Mouse (Mus musculus): ENCODE data around the gene Sept10. TPM values are rescaled to one million over a fixed set of nuclear protein-coding genes. Genes with fewer than 3 reads are reported as not detected.

Gene Sept10
- polyA plus RNA-seq, 1 experiment from 2014 or later = 21.5 TPM

DNA sequence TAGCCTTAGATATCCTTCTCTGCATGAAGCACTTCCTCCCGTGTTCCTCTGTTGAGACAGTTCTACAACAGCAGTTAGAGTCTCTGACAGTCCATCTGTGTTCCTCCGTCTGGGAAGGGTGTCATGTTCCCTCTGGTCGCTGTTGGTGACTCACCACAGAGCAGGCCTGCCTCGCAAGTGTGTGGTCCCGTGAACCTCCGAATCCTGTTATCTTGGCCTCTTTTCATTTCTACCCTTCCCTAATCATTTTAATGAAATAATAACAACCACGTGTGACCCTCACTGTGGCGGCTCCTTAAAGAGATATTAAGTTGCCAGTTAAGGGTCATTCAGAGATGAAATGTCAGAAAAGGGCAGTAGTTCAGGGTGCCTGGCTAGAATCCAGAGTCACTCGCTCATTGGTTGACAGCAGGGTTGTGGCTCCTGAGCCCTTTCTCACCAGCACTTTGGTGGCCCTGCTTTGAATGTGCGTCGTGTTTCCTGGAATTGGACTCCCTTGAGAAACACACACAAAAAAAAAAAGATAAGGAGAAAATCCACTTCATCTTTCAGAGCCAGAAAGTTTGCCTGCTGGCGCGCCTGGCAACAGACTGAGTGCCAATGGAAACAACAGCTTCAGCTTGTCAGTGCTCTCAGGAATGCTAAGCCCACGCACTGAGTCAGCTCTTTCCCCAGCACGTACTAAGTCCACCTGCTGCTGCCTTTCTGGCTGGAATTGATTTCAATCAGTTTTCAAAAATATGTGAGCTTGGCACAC is 106.9 kb downstream of the Sept10 start:
- no peak overlapping the region for H3K4me2 ChIP-seq (replicated peaks; ENCODE audit: low read depth)
- H3K36me3 ChIP-seq (ENCODE audit: control insufficient read depth, insufficient read depth) = no peaks in the 10 kb centered on the region
- no peak overlapping the region for H3K9ac ChIP-seq (ENCODE audit: low read depth, low read length)
- no peak overlapping the region for H3K4me3 ChIP-seq (ENCODE audit: low read depth, low read length)
- TF ChIP-seq CTCF (IDR thresholded peaks at IDR 0.05; ENCODE audit: low read depth) = no peak
- no peaks in the 10 kb centered on the region for H3K9me3 ChIP-seq (ENCODE audit: control insufficient read depth)
- no peaks in the 10 kb centered on the region for H3K27me3 ChIP-seq (replicated peaks; ENCODE audit: control insufficient read depth, insufficient read depth, low read length)
- WGBS = 56% methylated on average over 15 of the region's 15 CpGs
- no peaks in the 10 kb centered on the region for H3K4me1 ChIP-seq (replicated peaks; ENCODE audit: control insufficient read depth, insufficient read depth, low read length)
- H3K27ac ChIP-seq (ENCODE audit: low read depth, low read length) = no peak overlapping the region
- ATAC-seq = no peak

DNA sequence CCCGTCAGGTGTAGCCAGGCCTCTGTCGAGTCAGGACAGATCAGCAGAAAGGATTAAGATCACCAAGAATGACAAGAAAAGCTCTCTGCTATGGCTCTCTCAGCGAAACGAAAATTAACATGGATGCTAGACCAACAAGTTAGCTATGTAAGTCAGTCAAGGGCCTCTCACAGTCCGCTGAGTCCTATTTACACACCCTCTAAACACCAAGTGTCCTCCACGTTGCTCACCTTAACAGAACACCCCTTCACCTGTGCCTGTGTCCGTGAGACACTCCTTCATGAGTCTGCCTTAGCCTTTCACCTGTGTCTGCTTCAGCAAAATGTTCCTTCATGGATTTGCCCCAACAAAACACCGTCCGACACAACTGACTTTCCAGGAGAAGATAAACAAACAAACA is 108.3 kb downstream of the Sept10 start:
- Histone ChIP-seq H3K4me1 (replicated peaks; ENCODE audit: control insufficient read depth, insufficient read depth, low read length) (no peaks in the 10 kb centered on the region), H3K9me3 (ENCODE audit: control insufficient read depth) (no peaks in the 10 kb centered on the region), H3K4me3 (ENCODE audit: low read depth, low read length) (no peak overlapping the region), H3K27me3 (replicated peaks; ENCODE audit: control insufficient read depth, insufficient read depth, low read length) (no peaks in the 10 kb centered on the region), H3K27ac (ENCODE audit: low read depth, low read length) (no peak overlapping the region), H3K36me3 (ENCODE audit: control insufficient read depth, insufficient read depth) (no peaks in the 10 kb centered on the region), H3K9ac (ENCODE audit: low read depth, low read length) (no peak overlapping the region), H3K4me2 (replicated peaks; ENCODE audit: low read depth) (no peak overlapping the region)
- 81% methylated on average over 9 of the region's 9 CpGs for WGBS
- no peak for TF ChIP-seq CTCF (IDR thresholded peaks at IDR 0.05; ENCODE audit: low read depth)
- no peak for ATAC-seq

- Histone ChIP-seq H3K27ac (ENCODE audit: low read depth, low read length) (no peak overlapping the region), H3K4me3 (ENCODE audit: low read depth, low read length) (no peak overlapping the region), H3K36me3 (ENCODE audit: control insufficient read depth, insufficient read depth) (no peaks in the 10 kb centered on the region), H3K4me1 (replicated peaks; ENCODE audit: control insufficient read depth, insufficient read depth, low read length) (no peaks in the 10 kb centered on the region), H3K9me3 (ENCODE audit: control insufficient read depth) (no peaks in the 10 kb centered on the region), H3K4me2 (replicated peaks; ENCODE audit: low read depth) (no peak overlapping the region), H3K27me3 (replicated peaks; ENCODE audit: control insufficient read depth, insufficient read depth, low read length) (no peaks in the 10 kb centered on the region), H3K9ac (ENCODE audit: low read depth, low read length) (no peak overlapping the region)
- WGBS = 90% methylated on average over 8 of the region's 8 CpGs
- no peak for TF ChIP-seq CTCF (IDR thresholded peaks at IDR 0.05; ENCODE audit: low read depth)
- no peak for ATAC-seq
Measured at GRCm38 (mm10) chr10:59112755-59113154, 108.9 kb downstream of the Sept10 start.

- no peaks in the 10 kb centered on the region for H3K27me3 ChIP-seq (replicated peaks; ENCODE audit: control insufficient read depth, insufficient read depth, low read length)
- no peak overlapping the region for H3K4me3 ChIP-seq (ENCODE audit: low read depth, low read length)
- ATAC-seq = no peak
- TF ChIP-seq CTCF (IDR thresholded peaks at IDR 0.05; ENCODE audit: low read depth) = no peak
- H3K9me3 ChIP-seq (ENCODE audit: control insufficient read depth) = no peaks in the 10 kb centered on the region
- no peak overlapping the region for H3K4me2 ChIP-seq (replicated peaks; ENCODE audit: low read depth)
- no peak overlapping the region for H3K27ac ChIP-seq (ENCODE audit: low read depth, low read length)
- no peaks in the 10 kb centered on the region for H3K4me1 ChIP-seq (replicated peaks; ENCODE audit: control insufficient read depth, insufficient read depth, low read length)
- H3K9ac ChIP-seq (ENCODE audit: low read depth, low read length) = no peak overlapping the region
- no peaks in the 10 kb centered on the region for H3K36me3 ChIP-seq (ENCODE audit: control insufficient read depth, insufficient read depth)
- 92% methylated on average over 7 of the region's 7 CpGs for WGBS
Measured at GRCm38 (mm10) chr10:59110386-59110785, 111.3 kb downstream of the Sept10 start.

GRCm38 (mm10) chr10:59109015-59109414 is 112.6 kb downstream of the Sept10 start:
- H3K27ac ChIP-seq (ENCODE audit: low read depth, low read length) = no peak overlapping the region
- H3K4me1 ChIP-seq (replicated peaks; ENCODE audit: control insufficient read depth, insufficient read depth, low read length) = no peaks in the 10 kb centered on the region
- no peaks in the 10 kb centered on the region for H3K27me3 ChIP-seq (replicated peaks; ENCODE audit: control insufficient read depth, insufficient read depth, low read length)
- H3K9me3 ChIP-seq (ENCODE audit: control insufficient read depth) = no peaks in the 10 kb centered on the region
- no peak overlapping the region for H3K4me3 ChIP-seq (ENCODE audit: low read depth, low read length)
- no peaks in the 10 kb centered on the region for H3K36me3 ChIP-seq (ENCODE audit: control insufficient read depth, insufficient read depth)
- ATAC-seq = no peak
- peak; percentile 97 for TF ChIP-seq CTCF (IDR thresholded peaks at IDR 0.05; ENCODE audit: low read depth)
- H3K9ac ChIP-seq (ENCODE audit: low read depth, low read length) = no peak overlapping the region
- WGBS = 19% methylated on average over 2 of the region's 2 CpGs
- no peak overlapping the region for H3K4me2 ChIP-seq (replicated peaks; ENCODE audit: low read depth)

DNA sequence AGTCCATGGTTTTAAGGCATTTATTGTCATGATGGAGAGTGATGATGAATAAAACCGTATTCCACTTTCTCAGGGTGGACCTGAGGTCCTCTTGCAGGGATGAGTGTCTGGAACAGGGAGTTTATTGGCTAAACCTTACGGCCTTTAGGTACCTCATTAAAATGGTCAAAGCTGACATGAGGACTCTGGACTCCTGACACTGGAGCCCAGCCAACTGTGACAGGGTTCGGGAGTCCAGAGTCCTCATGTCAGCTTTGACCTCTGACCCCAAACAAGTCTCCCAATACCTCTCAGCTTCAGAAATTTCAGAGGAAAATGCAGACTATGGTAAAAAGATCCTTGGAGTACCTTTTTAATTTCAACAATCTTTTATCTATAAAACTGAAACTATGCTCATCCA is 115.0 kb downstream of the Sept10 start:
- no peaks in the 10 kb centered on the region for H3K27me3 ChIP-seq (replicated peaks; ENCODE audit: control insufficient read depth, insufficient read depth, low read length)
- no peaks in the 10 kb centered on the region for H3K9me3 ChIP-seq (ENCODE audit: control insufficient read depth)
- H3K36me3 ChIP-seq (ENCODE audit: control insufficient read depth, insufficient read depth) = no peaks in the 10 kb centered on the region
- TF ChIP-seq CTCF (IDR thresholded peaks at IDR 0.05; ENCODE audit: low read depth) = no peak
- H3K27ac ChIP-seq (ENCODE audit: low read depth, low read length) = no peak overlapping the region
- no peak overlapping the region for H3K4me3 ChIP-seq (ENCODE audit: low read depth, low read length)
- ATAC-seq = no peak
- H3K4me1 ChIP-seq (replicated peaks; ENCODE audit: control insufficient read depth, insufficient read depth, low read length) = no peaks in the 10 kb centered on the region
- WGBS = 70% methylated on average over 3 of the region's 3 CpGs
- no peak overlapping the region for H3K4me2 ChIP-seq (replicated peaks; ENCODE audit: low read depth)
- H3K9ac ChIP-seq (ENCODE audit: low read depth, low read length) = no peak overlapping the region
